Mouse (Mus musculus): ENCODE data around the gene Pde4d. TPM values are rescaled to one million over a fixed set of nuclear protein-coding genes. Genes with fewer than 3 reads are reported as not detected.

Pde4d gene
- total RNA-seq, 4 experiments from 2014 or later = 68.8 to 86.9 (median 76.0) TPM

- DNase-seq (ENCODE audit: low spot score in 2 of 2) = no peak
Measured at GRCm38 (mm10) chr13:108964056-108964455, 514.3 kb downstream of the Pde4d start.

- DNase-seq (ENCODE audit: low spot score in 2 of 2) = no peak
Measured at GRCm38 (mm10) chr13:108981144-108981543, 531.4 kb downstream of the Pde4d start.

GRCm38 (mm10) chr13:108998739-108999138, 549.0 kb downstream of the Pde4d start:
- DNase-seq (ENCODE audit: low spot score in 2 of 2) = no peak

- DNase-seq (ENCODE audit: low spot score in 2 of 2) = no peak
Measured at GRCm38 (mm10) chr13:109024703-109025102, 575.0 kb downstream of the Pde4d start.

- peak; percentile 62 to 66 for DNase-seq (ENCODE audit: low spot score in 2 of 2)
Measured at GRCm38 (mm10) chr13:109047126-109047525, 597.4 kb downstream of the Pde4d start.

- no peak for DNase-seq (ENCODE audit: low spot score in 2 of 2)
Measured at GRCm38 (mm10) chr13:109052805-109053204, 603.1 kb downstream of the Pde4d start.

- DNase-seq (ENCODE audit: low spot score in 2 of 2) = peak; percentile 53 to 66
Measured at GRCm38 (mm10) chr13:109053242-109054018, 603.7 kb downstream of the Pde4d start.

- DNase-seq (ENCODE audit: low spot score in 2 of 2) = no peak
Measured at GRCm38 (mm10) chr13:109058045-109058444, 608.3 kb downstream of the Pde4d start.

GRCm38 (mm10) chr13:109066581-109067159, 616.9 kb downstream of the Pde4d start:
- no peak for DNase-seq (ENCODE audit: low spot score in 2 of 2)

- DNase-seq (ENCODE audit: low spot score in 2 of 2) = no peak
Measured at GRCm38 (mm10) chr13:109068258-109069219, 618.8 kb downstream of the Pde4d start.

- no peak for DNase-seq (ENCODE audit: low spot score in 2 of 2)
Measured at GRCm38 (mm10) chr13:109073371-109073770, 623.6 kb downstream of the Pde4d start.

GRCm38 (mm10) chr13:109074078-109074477, 624.3 kb downstream of the Pde4d start:
- DNase-seq (ENCODE audit: low spot score in 2 of 2) = no peak

- DNase-seq (ENCODE audit: low spot score in 2 of 2) = no peak
Measured at GRCm38 (mm10) chr13:109092654-109093053, 642.9 kb downstream of the Pde4d start.

- DNase-seq (ENCODE audit: low spot score in 2 of 2) = no peak
Measured at GRCm38 (mm10) chr13:109096654-109097053, 646.9 kb downstream of the Pde4d start.

- DNase-seq (ENCODE audit: low spot score in 2 of 2) = no peak
Measured at GRCm38 (mm10) chr13:109116004-109116341, 666.2 kb downstream of the Pde4d start.

- peak; percentile 27 to 53 for DNase-seq (ENCODE audit: low spot score in 2 of 2)
Measured at GRCm38 (mm10) chr13:109116342-109117201, 666.8 kb downstream of the Pde4d start.

GRCm38 (mm10) chr13:109117210-109117791, 667.6 kb downstream of the Pde4d start:
- DNase-seq (ENCODE audit: low spot score in 2 of 2) = peak; percentile 5 to 8

GRCm38 (mm10) chr13:109118296-109118800, 668.6 kb downstream of the Pde4d start:
- no peak for DNase-seq (ENCODE audit: low spot score in 2 of 2)

- no peak for DNase-seq (ENCODE audit: low spot score in 2 of 2)
Measured at GRCm38 (mm10) chr13:109121867-109122266, 672.1 kb downstream of the Pde4d start.

- peak; percentile 13 to 23 for DNase-seq (ENCODE audit: low spot score in 2 of 2)
Measured at GRCm38 (mm10) chr13:109136405-109136804, 686.7 kb downstream of the Pde4d start.
